Mouse (Mus musculus): ENCODE data around the gene Nt5c3b.

Nt5c3b gene

DNA sequence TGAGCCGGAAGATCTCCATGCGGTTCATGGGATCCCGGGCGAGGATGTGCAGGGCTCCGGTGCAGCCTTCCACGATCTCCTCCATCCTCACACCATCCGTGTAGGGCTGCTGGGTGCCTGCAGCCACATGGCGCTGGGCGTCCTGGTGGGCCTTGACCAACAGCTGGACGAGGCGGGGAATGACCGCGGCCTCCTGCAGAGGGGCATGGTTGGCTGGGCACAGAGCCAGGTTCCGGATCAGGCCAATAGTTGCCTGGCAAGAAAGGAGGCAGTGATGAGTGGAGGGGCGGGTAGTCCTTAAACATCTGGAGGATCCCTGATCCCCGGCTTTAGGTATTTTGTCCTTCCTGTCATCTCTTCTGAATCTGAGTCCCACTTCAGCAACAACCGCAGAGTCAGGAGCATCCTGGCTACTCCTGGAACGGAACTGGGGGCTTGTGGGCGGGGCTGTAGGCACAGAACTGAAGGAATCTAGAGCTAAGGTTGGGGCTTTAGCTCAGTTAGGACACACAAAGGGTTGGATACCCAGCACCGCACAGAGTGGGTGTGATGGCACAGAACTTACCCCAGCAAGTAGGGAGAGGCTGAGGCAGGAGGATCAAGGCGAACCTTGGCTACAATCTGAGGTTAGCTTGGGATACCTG, 64.7 kb downstream of the Nt5c3b start:
- DNase-seq: no peak

DNA sequence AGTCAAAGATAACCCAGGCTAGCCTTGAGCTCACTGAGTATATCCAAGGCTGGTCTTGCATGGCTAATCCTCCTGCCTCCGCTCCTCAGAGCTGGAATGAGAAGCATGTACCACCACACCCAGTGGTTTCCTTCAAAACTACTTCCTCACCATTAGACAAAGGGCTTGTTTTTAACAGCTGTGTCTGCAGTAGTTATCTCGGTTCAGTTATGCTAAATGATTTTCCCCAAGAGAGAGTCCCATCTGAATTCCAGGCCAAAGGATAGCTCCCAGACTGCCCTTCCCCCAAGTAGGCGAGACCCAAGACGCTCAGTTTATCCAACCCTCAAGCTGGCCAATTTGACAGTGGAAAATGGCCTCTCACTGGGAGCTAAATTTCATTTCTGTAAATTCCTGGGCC, 65.6 kb downstream of the Nt5c3b start:
- DNase-seq: no peak

DNA sequence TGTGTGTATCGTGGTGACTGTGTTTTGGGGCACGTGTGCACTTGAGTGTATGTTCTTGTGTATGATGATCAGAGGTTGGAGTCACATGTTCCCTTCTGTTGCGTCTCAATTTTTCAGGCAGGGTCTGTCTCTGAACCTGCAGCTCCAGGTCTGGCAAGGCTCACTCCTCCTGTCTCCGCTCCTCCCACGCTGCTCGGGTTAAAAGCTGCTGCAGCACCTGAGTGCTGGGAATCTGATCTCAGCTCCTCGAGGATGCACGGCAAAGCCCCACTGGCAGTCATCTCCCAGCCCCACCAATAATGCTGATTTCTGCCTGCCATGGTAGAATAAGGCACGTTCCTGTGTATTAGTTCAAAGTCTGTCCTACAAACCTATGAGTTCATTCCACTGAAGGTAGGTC, 66.5 kb downstream of the Nt5c3b start:
- no peak for DNase-seq

Measured in cerebellum, adult 9-11 months (tissue).